Mouse (Mus musculus): ENCODE data around the gene Btf3.

DNA sequence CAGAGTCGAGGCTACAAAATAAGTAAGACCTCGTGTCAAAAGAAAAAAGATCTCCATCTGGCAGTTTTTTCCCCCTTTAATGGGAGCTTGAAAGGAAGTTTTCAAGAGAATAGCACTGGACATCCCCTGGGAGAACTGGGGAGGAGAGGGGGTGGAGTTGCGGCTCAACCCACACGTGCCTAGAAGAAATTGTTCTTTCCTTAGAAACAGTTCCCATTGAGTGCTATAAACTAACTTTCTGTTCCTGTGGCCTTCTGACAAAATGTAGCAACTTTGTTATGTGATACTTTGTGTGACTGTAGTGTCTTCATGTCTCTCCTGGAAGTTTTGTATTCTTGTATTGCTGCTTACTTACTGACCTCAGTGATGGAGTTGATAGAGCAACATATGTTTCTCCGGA lies 52.7 kb downstream of the Btf3 start:
- TF ChIP-seq MAX (IDR thresholded peaks at IDR 0.05; ENCODE audit: low read depth) = no peak
- no peak for TF ChIP-seq MYOG (IDR thresholded peaks at IDR 0.05; ENCODE audit: control insufficient read depth in 1 of 3, insufficient read depth in 1 of 3, insufficient read length in 2 of 3, low read depth in 2 of 3)
- TF ChIP-seq MYOD1 (IDR thresholded peaks at IDR 0.05; ENCODE audit: control insufficient read depth in 1 of 3, insufficient read length in 2 of 3, low read depth in 2 of 3) = no peak
- no peak for TF ChIP-seq USF1 (IDR thresholded peaks at IDR 0.05; ENCODE audit: low read depth)
- TF ChIP-seq POLR2A (IDR thresholded peaks at IDR 0.05; ENCODE audit: insufficient read length, low read depth) = no peak

Data from myocyte (in vitro differentiated cells).